Mouse (Mus musculus) G1E (cell line): Measurements from ENCODE around the gene Epc2. TPM values are rescaled to one million over a fixed set of nuclear protein-coding genes. Genes with fewer than 3 reads are reported as not detected.

ENCODE experiments used
- ATAC-seq: 2 replicates; pipeline ENCODE4 v1.8.0; 2016; ENCODE audit warnings: mild to moderate bottlenecking; ENCODE audit not compliant: insufficient number of reproducible peaks, poor library complexity, low FRiP score, severe bottlenecking; ENCODE audit errors: extremely low read depth
- DNase-seq: peaks from one replicate; pipeline ENCODE4 v3.0.0; 2012; ENCODE audit warnings: low spot score
- H3K27me3 ChIP-seq: 2 replicates; pipeline ENCODE4 v1.6.1; 2012; ENCODE audit warnings: mild to moderate bottlenecking, low read length, inconsistent platforms; ENCODE audit not compliant: insufficient read depth
- H3K36me3 ChIP-seq: replicated peaks from 2 replicates; pipeline ENCODE3; 2012; ENCODE audit warnings: mild to moderate bottlenecking, inconsistent platforms
- H3K4me1 ChIP-seq: 2 replicates; pipeline ENCODE4 v1.6.1; 2012; ENCODE audit warnings: low read depth, low read length, inconsistent platforms, mixed read lengths; ENCODE audit not compliant: insufficient read depth
- H3K4me3 ChIP-seq: 2 replicates; pipeline ENCODE4 v1.5.1; 2012; ENCODE audit warnings: low read depth, mild to moderate bottlenecking, inconsistent platforms, low read length, moderate library complexity, mixed read lengths
- H3K9me3 ChIP-seq: replicated peaks from 2 replicates; pipeline ENCODE4 v1.6.1; 2012; ENCODE audit warnings: inconsistent platforms
- CTCF ChIP-seq: IDR thresholded peaks from 2 replicates; pipeline ENCODE4 v1.5.1; 2012; ENCODE audit warnings: low read depth, low read length, inconsistent platforms, mixed read lengths
- GATA1 ChIP-seq: IDR thresholded peaks from 2 replicates; pipeline ENCODE4 v1.6.1; 2012; ENCODE audit warnings: borderline replicate concordance, low read length, inconsistent platforms, mixed read lengths
- GATA2 ChIP-seq: IDR thresholded peaks from 2 replicates; pipeline ENCODE4 v1.6.1; 2012; ENCODE audit warnings: low read depth, low read length, inconsistent platforms, borderline replicate concordance
- POLR2AphosphoS5 ChIP-seq: IDR thresholded peaks from 2 replicates; pipeline ENCODE4 v1.6.1; 2012; ENCODE audit warnings: low read depth, low read length, inconsistent platforms; ENCODE audit not compliant: insufficient replicate concordance
- TAL1 ChIP-seq: conservative IDR thresholded peaks from 2 replicates; pipeline ENCODE4 v1.6.1; 2012; ENCODE audit warnings: low read depth, low read length, inconsistent platforms, mixed read lengths
- polyA plus RNA-seq: library from polyadenylated mRNA; stranded (reverse); fragments of >175 nt; gene quantifications from 2 replicates; pipeline ENCODE4 v1.2.3, GENCODE M21; 2012
- total RNA-seq, 2 experiments: library from RNA; stranded (forward) in 1 of 2; stranded (reverse) in 1 of 2; fragments of 200-1000 nt in 1 of 2; fragments of >200 nt in 1 of 2; fragmentation: Nextera tagmentation in 1 of 2; gene quantifications; 2 replicates each; pipeline ENCODE4 v1.2.3; 2014 to 2017

Epc2 gene
- total and polyA plus RNA-seq, 3 experiments: 2.7 to 29.2 (median 28.3) TPM

DNA sequence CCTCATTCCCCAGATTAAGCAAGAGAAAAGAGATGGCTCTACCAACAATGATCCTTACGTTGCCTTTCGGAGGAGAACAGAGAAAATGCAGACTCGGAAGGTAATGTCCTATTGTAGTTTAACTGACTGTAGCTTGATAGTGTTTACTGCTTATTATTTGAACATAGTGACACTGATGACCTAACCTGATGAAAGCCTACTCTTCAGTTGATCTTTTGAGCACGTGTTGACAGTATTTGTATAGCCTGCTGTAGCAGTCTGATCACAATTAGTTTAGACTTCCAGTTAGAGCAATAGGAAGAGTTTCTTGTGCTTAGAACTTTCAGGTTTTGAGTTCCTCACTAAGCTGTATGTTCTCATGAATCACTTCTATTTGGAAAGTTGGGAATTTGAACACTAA, 71.3 kb downstream of the Epc2 start:
- no peak overlapping the region for H3K4me3 ChIP-seq
- DNase-seq: no peak
- TF ChIP-seq TAL1: no peak
- TF ChIP-seq POLR2AphosphoS5: no peak
- no peaks in the 10 kb centered on the region for H3K9me3 ChIP-seq
- peaks cover 44% of the 10 kb centered on the region for H3K36me3 ChIP-seq
- H3K4me1 ChIP-seq: no peaks in the 10 kb centered on the region
- no peaks in the 10 kb centered on the region for H3K27me3 ChIP-seq
- no peak for ATAC-seq

DNA sequence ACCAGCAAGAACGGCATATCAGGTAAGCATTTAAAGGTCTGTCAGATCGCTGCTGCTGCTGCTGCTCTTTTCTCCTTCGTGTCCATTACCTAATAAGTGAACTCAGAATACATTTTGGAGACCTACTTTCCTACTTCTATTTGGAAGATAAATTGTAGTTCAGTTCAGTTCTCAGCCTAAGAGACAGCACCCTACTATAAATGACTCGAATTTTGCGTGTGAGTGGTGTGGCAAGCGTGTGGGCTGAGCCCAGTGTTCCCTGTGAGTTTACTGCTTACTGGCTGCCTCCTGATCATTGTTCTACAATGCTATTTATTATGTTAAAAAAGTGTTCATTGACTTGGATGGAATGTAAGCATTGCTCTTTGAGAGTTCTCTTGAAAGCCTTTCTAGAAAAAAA, 85.9 kb downstream of the Epc2 start:
- no peak for ATAC-seq
- no peak overlapping the region for H3K4me3 ChIP-seq
- DNase-seq: no peak
- H3K9me3 ChIP-seq: no peaks in the 10 kb centered on the region
- peaks cover 54% of the 10 kb centered on the region for H3K36me3 ChIP-seq
- no peaks in the 10 kb centered on the region for H3K4me1 ChIP-seq
- TF ChIP-seq POLR2AphosphoS5 (no peak), GATA2 (no peak), CTCF (no peak), TAL1 (no peak), GATA1 (no peak)
- H3K27me3 ChIP-seq: no peaks in the 10 kb centered on the region

DNA sequence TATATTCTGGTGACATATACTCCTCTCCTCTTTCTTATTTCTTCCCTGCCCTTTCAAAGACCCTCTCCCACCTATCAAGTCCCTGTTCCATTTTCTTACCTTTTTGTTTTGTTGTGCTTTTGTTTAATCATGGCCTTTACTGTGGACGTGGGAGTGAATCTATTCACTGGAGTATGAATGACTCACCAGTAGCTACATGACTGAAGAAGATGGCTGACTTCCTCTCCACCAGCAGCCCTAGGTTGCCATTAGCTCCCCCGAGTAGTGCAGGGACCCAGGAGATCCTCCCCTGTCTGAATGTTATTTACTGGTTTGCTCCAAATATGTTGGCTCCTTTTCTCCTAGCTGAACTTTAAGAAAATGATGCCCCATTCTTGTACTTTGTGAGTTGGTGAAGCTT, 86.8 kb downstream of the Epc2 start:
- Histone ChIP-seq H3K4me3 (no peak overlapping the region), H3K36me3 (peaks cover 55% of the 10 kb centered on the region), H3K9me3 (no peaks in the 10 kb centered on the region), H3K27me3 (no peaks in the 10 kb centered on the region), H3K4me1 (no peaks in the 10 kb centered on the region)
- TF ChIP-seq TAL1 (no peak), GATA2 (no peak), CTCF (no peak)
- DNase-seq: no peak
- no peak; the same call in 1 of the 2 replicates for ATAC-seq

DNA sequence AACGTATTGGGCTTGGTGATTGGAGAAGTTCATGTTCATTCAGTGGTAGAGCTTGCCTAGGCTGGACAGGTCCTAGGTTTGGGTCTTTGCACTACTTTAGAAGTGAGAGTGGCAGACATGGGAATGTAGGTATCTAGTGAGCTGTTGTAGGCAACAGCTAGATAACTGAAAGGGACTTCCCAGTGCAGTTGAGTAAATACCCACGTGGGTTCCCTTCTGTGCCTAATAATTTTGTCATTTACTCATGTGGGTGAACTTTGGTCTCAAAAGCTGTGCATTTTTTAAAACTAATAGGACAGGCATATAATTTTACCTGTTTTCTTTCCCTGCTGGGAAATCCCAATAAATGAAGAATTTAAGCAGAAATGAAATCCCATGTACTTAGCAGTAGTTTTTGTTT, 88.5 kb downstream of the Epc2 start:
- Histone ChIP-seq H3K4me1 (no peaks in the 10 kb centered on the region), H3K27me3 (no peaks in the 10 kb centered on the region), H3K9me3 (no peaks in the 10 kb centered on the region), H3K4me3 (no peak overlapping the region), H3K36me3 (peaks cover 43% of the 10 kb centered on the region)
- ATAC-seq: no peak
- DNase-seq: no peak
- TF ChIP-seq CTCF (no peak), GATA2 (no peak), GATA1 (no peak)

DNA sequence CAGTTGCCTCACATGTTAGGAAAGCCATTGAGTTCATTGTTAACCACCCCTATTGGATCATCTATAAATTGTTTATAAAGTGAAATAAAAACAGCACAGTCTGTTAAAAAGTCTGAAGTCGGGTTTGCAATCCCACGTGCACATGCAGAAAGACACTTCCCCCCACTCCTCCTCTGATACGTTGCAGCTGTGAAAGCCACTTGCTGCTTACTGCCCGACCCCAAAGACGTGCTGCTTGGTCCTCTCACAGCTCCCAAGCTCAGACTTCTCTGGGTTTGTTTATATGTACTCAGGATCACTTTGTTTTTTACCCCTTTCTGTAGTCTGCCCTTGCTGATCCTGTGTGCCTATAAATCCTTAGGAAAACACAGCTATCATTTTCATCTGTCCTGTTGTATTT, 96.5 kb downstream of the Epc2 start:
- H3K27me3 ChIP-seq: no peaks in the 10 kb centered on the region
- no peak for DNase-seq
- TF ChIP-seq CTCF (no peak), GATA2 (no peak)
- no peaks in the 10 kb centered on the region for H3K9me3 ChIP-seq
- no peak for ATAC-seq
- peaks cover 54% of the 10 kb centered on the region for H3K36me3 ChIP-seq
- no peak overlapping the region for H3K4me3 ChIP-seq
- H3K4me1 ChIP-seq: peaks cover 2% of the 10 kb centered on the region

DNA sequence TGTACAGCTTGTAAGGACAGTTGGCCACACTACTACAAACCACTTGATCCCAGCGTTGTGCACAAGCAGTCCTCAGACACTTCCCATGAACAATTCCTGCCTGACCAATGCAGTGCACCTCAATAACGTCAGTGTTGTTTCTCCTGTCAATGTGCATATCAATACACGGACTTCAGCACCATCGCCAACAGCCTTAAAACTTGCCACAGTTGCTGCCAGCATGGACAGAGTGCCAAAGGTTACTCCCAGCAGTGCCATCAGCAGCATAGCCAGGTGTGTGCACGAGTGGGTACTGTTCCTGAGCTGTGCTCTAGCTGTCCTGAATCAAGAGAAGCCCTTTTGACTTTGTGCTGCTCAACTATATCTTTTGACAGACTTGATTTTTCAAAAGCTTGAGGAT, 97.2 kb downstream of the Epc2 start:
- Histone ChIP-seq H3K4me1 (peaks cover 6% of the 10 kb centered on the region), H3K9me3 (no peaks in the 10 kb centered on the region), H3K27me3 (no peaks in the 10 kb centered on the region), H3K4me3 (no peak overlapping the region), H3K36me3 (peaks cover 58% of the 10 kb centered on the region)
- no peak for TF ChIP-seq TAL1
- no peak for TF ChIP-seq CTCF
- no peak for TF ChIP-seq GATA1
- TF ChIP-seq POLR2AphosphoS5: no peak
- TF ChIP-seq GATA2: no peak
- DNase-seq (no peak), ATAC-seq (no peak)

DNA sequence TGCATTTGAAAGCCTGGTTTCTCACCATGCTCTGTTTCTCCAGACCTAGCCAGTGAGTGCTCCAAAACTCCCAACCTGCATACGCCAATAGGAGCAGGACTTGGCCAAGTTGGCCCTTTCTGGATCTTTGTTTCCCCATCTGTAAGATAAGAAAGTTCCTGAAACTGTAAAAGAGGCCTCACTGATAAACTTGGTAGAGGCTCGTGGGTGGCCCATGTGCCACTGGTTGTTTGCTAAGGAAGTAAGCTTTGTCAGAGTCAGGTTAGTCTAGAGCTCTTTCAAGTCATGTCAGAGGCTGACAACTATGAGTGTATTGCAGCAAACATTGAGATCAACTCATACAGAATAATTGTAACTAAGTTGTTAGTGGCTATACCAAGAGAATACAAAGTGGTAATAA, 101.8 kb downstream of the Epc2 start:
- Histone ChIP-seq H3K9me3 (no peaks in the 10 kb centered on the region), H3K4me3 (no peak overlapping the region), H3K36me3 (peaks cover 58% of the 10 kb centered on the region), H3K27me3 (no peaks in the 10 kb centered on the region), H3K4me1 (peaks cover 6% of the 10 kb centered on the region)
- ATAC-seq: peak; percentile 63; the same call in 1 of the 2 replicates
- no peak for DNase-seq
- TF ChIP-seq CTCF: no peak
- no peak for TF ChIP-seq TAL1
- no peak for TF ChIP-seq GATA1
- TF ChIP-seq GATA2: no peak
- TF ChIP-seq POLR2AphosphoS5: no peak
